Mouse (Mus musculus) forebrain, embryonic 13.5 days (tissue): ENCODE data around the gene Ppp2r1b. TPM values are rescaled to one million over a fixed set of nuclear protein-coding genes. Genes with fewer than 3 reads are reported as not detected.

ENCODE experiments used
- ATAC-seq: fragments of 200-750 bp; cut with Nextera tagmentation; 2 replicates; pipeline ENCODE4 v1.8.0; 2017
- H3K27ac ChIP-seq: fragments of 300-500 bp; sonication (generic); 2 replicates; pipeline ENCODE4 v1.5.1; 2015; ENCODE audit warnings: inconsistent platforms, mild to moderate bottlenecking, moderate library complexity
- H3K27me3 ChIP-seq: fragments of 300-500 bp; sonication (generic); 2 replicates; pipeline ENCODE4 v1.6.1; 2015; ENCODE audit warnings: mild to moderate bottlenecking, inconsistent platforms
- H3K36me3 ChIP-seq: fragments of 300-500 bp; sonication (generic); 2 replicates; pipeline ENCODE4 v1.6.1; 2015; ENCODE audit warnings: mild to moderate bottlenecking, inconsistent platforms; ENCODE audit not compliant: poor library complexity, severe bottlenecking
- H3K4me1 ChIP-seq: fragments of 300-500 bp; sonication (generic); 2 replicates; pipeline ENCODE4 v1.6.1; 2015; ENCODE audit warnings: inconsistent platforms
- H3K4me2 ChIP-seq: fragments of 300-500 bp; sonication (generic); 2 replicates; pipeline ENCODE4 v1.6.1; 2015; ENCODE audit warnings: inconsistent platforms, mild to moderate bottlenecking, moderate library complexity
- H3K4me3 ChIP-seq: fragments of 300-500 bp; sonication (generic); 2 replicates; pipeline ENCODE4 v1.5.1; 2015; ENCODE audit warnings: mild to moderate bottlenecking, inconsistent platforms
- H3K9ac ChIP-seq: fragments of 300-500 bp; sonication (generic); 2 replicates; pipeline ENCODE4 v1.6.1; 2015; ENCODE audit warnings: mild to moderate bottlenecking, inconsistent platforms
- H3K9me3 ChIP-seq: fragments of 300-500 bp; sonication (generic); replicated peaks from 2 replicates; pipeline ENCODE4 v1.6.1; 2016; ENCODE audit warnings: inconsistent platforms
- WGBS: fragments of 180-500 bp; shearing (Covaris S2); methylation state at CpG from one replicate; pipeline ENCODE4 v1.1.7; 2015; 5-methylcytosine and 5-hydroxymethylcytosine counted together
- polyA plus RNA-seq: library from polyadenylated mRNA; unstranded; fragments of >200 nt; fragmentation: Nextera tagmentation; extraction: Ambion mirVana; gene quantifications from 2 replicates; pipeline ENCODE4 v1.2.1, GENCODE M21; 2015

Gene Ppp2r1b
- polyA plus RNA-seq, 1 experiment from 2014 or later, result 89.7 TPM

DNA sequence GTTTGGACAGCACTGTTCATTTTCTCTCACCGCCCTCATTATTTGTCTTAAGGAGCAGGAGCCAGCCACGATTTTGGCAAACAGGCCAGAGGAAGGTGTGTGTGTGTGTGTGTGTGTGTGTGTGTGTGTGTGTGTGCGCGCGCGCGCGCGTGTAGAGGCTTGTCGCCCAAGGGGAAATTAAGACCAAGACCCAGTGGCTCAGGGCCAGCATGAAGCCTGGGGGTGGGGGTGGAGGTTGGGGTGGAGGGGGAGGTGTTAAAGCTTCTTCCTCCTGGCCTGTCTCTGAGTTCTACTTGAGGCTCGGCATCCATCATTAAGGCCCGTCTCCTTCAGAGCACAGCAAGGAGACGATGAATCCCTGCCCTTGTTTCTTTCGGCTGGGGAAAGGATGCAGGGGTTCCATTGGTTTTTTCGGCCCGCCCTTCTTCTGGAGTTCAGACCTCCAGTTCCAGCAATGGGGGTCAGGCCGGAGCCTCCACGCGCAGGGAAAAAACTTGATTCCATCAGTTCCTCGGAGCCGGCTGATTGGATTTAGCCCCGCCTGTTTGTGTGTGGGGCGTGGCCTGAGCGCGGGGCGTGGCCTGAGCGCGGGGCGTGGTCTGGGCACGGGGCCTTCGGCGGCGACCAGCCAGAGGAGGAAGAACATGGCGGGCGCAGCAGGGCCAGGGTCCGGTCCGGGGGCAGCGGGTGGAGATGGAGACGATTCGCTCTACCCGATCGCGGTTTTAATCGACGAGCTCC is 11.4 kb downstream of the Ppp2r1b start:
- ATAC-seq, result peak; percentile 89
- Histone ChIP-seq H3K36me3 (peaks cover 25% of the 10 kb centered on the region), H3K4me3 (peak overlapping the region; percentile 83), H3K9me3 (no peaks in the 10 kb centered on the region), H3K4me2 (peak overlapping the region; percentile 70), H3K4me1 (peaks cover 40% of the 10 kb centered on the region), H3K9ac (peak overlapping the region; percentile 83), H3K27me3 (no peaks in the 10 kb centered on the region), H3K27ac (peak overlapping the region; percentile 82)
- 1% methylated on average over 42 of the region's 45 CpGs for WGBS

DNA sequence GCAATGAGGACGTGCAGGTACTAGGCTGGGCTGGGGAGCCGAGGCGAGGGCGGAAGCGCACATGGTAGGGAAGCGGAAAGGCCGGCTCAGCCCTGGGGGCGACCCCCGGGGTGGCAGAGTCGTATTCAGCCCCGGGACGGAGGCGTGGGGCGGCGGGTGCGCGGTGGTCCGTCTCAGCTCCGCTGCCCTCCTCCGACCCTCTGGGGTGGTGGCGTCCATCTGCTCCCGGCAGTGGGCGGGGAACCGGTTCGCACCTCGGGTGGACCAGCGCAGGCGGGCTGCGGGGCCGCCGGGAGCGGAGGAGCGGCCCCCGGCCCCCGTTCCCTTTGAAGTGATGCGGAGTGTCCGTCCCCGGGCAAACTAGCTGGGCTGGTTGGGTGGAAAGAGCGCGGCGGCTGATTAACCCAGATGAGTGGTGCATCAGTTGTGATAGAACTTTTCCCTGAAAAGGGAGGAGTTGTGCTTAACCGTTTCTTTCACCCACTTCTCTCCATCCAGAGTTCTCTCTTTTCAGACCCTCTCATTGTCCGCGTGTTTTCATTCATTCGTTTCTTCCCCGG is 12.1 kb downstream of the Ppp2r1b start:
- no peak; the same call in 1 of the 2 replicates for ATAC-seq
- Histone ChIP-seq H3K36me3 (peaks cover 31% of the 10 kb centered on the region), H3K27me3 (no peaks in the 10 kb centered on the region), H3K9ac (peak overlapping the region; percentile 83), H3K4me3 (peak overlapping the region; percentile 83), H3K4me1 (peaks cover 44% of the 10 kb centered on the region), H3K27ac (peak overlapping the region; percentile 82), H3K4me2 (peak overlapping the region; percentile 70), H3K9me3 (no peaks in the 10 kb centered on the region)
- WGBS, result under 1% methylated on average over 37 of the region's 46 CpGs

DNA sequence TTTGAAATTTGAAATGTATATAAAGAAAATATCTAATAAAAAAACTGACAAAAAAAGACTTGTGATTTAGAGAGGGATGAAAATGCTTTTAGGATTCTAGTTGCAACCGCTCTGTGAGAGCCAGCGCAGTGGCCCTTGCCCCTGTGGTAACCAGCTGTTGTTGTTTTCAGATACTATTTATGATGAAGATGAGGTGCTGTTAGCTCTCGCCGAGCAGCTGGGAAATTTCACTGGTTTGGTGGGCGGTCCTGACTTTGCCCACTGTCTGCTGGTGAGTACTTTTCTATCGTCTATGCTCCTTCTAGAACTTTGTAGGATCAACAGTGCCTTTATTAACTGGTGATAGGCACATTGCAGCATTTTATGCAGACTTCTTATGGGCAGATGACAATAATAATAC is 13.6 kb downstream of the Ppp2r1b start:
- H3K36me3 ChIP-seq, result peaks cover 45% of the 10 kb centered on the region

DNA sequence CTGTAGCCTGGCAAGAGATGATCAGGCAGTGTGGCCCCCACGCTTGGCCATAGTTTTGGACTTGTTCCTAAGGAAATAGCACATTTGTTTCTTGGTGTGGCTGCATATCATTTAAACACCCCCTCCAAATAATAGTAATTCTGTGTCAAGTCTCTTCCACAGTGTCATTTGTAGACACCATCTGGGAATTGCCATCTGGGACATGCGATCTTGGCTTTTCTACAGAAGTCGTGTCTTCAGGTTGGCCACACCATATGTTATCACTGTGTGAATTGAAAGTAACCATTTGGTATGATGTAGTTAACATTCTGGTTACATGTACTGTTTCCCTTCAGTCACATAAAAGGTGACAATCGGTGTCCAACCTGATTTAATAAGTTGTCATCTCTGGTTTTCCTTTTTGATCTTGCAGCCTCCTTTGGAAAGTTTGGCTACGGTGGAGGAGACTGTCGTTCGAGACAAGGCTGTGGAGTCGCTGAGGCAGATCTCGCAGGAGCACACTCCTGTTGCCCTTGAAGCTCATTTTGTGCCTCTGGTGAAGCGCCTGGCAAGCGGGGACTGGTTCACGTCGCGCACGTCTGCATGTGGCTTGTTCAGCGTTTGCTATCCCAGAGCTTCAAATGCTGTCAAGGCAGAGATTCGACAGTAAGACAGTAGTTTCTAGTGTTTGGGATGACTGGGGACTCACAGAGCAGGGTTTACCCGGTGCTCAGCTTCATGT is 16.2 kb downstream of the Ppp2r1b start:
- Histone ChIP-seq H3K4me1 (peaks cover 24% of the 10 kb centered on the region), H3K27me3 (no peaks in the 10 kb centered on the region), H3K4me2 (no peak overlapping the region), H3K9me3 (no peaks in the 10 kb centered on the region), H3K36me3 (peaks cover 67% of the 10 kb centered on the region), H3K27ac (peak overlapping the region; percentile 60), H3K9ac (no peak overlapping the region), H3K4me3 (no peak overlapping the region)
- ATAC-seq, result peak; percentile 28; the same call in 1 of the 2 replicates
- WGBS, result 82% methylated on average over 18 of the region's 18 CpGs

More for the DNA sequence above, 13.6 kb downstream of the Ppp2r1b start:
- Histone ChIP-seq H3K4me1 (peaks cover 35% of the 10 kb centered on the region), H3K27ac (no peak overlapping the region), H3K9ac (no peak overlapping the region), H3K4me3 (no peak overlapping the region), H3K9me3 (no peaks in the 10 kb centered on the region), H3K4me2 (no peak overlapping the region), H3K27me3 (no peaks in the 10 kb centered on the region)
- 90% methylated on average over 6 of the region's 6 CpGs for WGBS
- ATAC-seq, result no peak

DNA sequence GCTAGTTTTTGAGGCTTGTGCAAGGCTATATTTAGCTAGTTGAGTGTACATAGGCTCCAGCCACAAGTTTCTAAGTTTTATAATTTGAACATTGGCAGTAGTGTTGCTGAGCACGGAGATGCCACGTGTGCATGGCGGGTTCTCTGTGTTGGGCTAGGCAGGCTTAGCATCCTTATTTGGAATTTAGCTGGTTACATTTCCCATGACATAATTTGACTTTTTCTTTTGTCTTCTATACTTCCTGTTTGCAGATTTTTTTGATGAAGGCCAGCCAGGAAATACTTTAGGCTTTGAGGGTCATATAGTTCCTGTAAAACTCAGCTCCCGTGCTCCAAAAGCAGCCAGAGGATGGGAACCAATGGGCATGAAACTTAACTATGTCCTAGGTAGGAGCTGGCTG is 18.7 kb downstream of the Ppp2r1b start:
- H3K9ac ChIP-seq, result no peak overlapping the region
- H3K27me3 ChIP-seq, result no peaks in the 10 kb centered on the region
- no peak overlapping the region for H3K4me2 ChIP-seq
- peaks cover 14% of the 10 kb centered on the region; the same call in 1 of the 2 replicates for H3K4me1 ChIP-seq
- 93% methylated on average over 4 of the region's 4 CpGs for WGBS
- ATAC-seq, result no peak
- peaks cover 93% of the 10 kb centered on the region for H3K36me3 ChIP-seq
- H3K4me3 ChIP-seq, result no peak overlapping the region
- H3K9me3 ChIP-seq, result no peaks in the 10 kb centered on the region
- no peak overlapping the region for H3K27ac ChIP-seq

DNA sequence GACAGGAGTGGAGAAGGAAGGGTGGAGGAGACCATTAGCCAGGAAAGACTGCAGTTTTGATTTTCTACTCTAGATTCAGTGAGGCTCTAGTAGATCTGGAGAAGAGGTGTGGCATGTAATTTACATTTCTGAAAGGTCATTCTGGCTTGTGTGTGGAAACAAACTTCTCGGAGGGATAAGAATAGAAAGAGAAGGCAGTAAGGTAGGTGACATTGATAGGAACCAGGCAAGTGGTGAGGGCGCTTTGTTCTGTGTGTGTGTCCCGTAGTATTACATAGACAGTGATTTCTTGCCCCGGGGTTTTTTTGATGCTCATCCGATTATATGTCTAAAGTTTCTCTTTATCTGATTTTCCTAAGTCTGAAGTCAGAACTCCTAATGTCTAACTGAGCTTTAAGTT is 19.8 kb downstream of the Ppp2r1b start:
- Histone ChIP-seq H3K36me3 (peaks cover 91% of the 10 kb centered on the region), H3K4me1 (peaks cover 14% of the 10 kb centered on the region; the same call in 1 of the 2 replicates), H3K4me2 (no peak overlapping the region), H3K27me3 (no peaks in the 10 kb centered on the region), H3K9me3 (no peaks in the 10 kb centered on the region), H3K27ac (no peak overlapping the region), H3K4me3 (no peak overlapping the region), H3K9ac (no peak overlapping the region)
- 94% methylated on average over 5 of the region's 5 CpGs for WGBS
- no peak for ATAC-seq

DNA sequence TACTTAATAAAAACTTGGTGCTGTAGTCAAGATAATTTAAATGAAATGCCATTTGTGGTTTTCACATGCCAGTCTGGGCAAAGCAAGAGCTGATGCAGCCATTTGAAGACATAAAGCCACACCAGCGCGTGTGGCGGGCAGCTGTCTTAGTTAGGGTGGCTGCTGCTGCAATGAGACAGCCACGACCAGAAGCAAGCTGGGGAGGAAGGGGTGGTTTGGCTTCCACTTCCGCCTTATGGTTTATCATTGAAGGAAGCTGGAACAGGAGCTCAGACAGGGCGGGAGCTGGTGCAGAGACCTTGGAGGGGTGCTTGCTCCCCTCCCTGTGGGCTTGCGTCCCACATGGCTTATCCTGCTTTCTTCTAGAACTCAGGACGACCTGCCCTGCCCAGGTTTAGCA is 20.7 kb downstream of the Ppp2r1b start:
- H3K36me3 ChIP-seq, result peaks cover 91% of the 10 kb centered on the region
- no peaks in the 10 kb centered on the region for H3K27me3 ChIP-seq
- no peak overlapping the region for H3K4me3 ChIP-seq
- H3K27ac ChIP-seq, result no peak overlapping the region
- H3K9ac ChIP-seq, result no peak overlapping the region
- no peak for ATAC-seq
- WGBS, result 82% methylated on average over 8 of the region's 8 CpGs
- H3K4me2 ChIP-seq, result no peak overlapping the region
- 0 out of 2 replicates have a peak, but pooled peaks cover 5% of the 10 kb centered on the region for H3K4me1 ChIP-seq
- no peaks in the 10 kb centered on the region for H3K9me3 ChIP-seq

DNA sequence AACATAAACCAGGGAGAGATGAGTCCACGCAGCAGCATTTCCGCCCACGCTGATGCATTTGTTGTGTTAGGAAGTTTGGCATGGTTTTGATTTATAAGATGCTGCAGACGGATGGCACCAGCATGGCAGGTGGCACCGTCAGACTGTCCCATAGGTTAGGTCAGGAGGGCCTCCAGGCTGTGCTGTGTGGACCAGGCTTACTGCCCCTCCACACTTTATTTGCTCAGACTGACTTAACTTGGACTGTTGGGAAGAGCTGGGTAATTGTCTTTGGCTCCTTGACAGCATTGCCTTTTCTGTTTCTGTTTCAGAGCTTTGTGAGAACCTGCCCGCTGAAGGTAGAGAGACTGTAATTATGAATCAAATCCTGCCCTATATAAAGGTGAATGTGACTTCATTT is 21.9 kb downstream of the Ppp2r1b start:
- Histone ChIP-seq H3K4me1 (0 out of 2 replicates have a peak, but pooled peaks cover 3% of the 10 kb centered on the region), H3K9me3 (no peaks in the 10 kb centered on the region), H3K36me3 (peaks cover 84% of the 10 kb centered on the region), H3K27ac (no peak overlapping the region), H3K4me3 (no peak overlapping the region), H3K9ac (no peak overlapping the region), H3K27me3 (no peaks in the 10 kb centered on the region), H3K4me2 (no peak overlapping the region)
- WGBS, result 92% methylated on average over 6 of the region's 6 CpGs
- no peak for ATAC-seq

DNA sequence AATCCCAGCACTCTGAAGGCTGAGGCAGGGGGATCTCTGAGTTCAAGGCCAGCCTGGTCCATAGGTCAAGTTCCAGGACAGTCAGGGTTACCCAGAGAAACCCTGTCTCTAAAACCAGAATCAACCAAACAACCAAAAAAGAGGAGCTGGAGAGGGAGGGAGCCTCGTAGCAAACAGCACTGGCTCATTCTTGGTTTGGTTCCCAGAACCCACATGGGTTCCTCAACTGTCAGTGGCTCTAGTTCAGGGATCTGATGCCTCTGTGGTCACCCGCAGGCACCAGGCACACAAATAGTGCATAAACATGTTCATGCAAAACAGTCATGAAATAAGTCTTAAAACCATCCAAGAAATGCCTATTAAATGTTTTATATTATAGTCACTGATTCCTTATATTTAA is 23.1 kb downstream of the Ppp2r1b start:
- WGBS, result 89% methylated on average over 2 of the region's 2 CpGs
- no peak overlapping the region for H3K4me3 ChIP-seq
- no peaks in the 10 kb centered on the region for H3K9me3 ChIP-seq
- H3K27ac ChIP-seq, result no peak overlapping the region
- no peak overlapping the region for H3K4me2 ChIP-seq
- H3K9ac ChIP-seq, result no peak overlapping the region
- no peak for ATAC-seq
- no peaks in the 10 kb centered on the region for H3K27me3 ChIP-seq
- peaks cover 82% of the 10 kb centered on the region for H3K36me3 ChIP-seq
- no peaks in the 10 kb centered on the region for H3K4me1 ChIP-seq

DNA sequence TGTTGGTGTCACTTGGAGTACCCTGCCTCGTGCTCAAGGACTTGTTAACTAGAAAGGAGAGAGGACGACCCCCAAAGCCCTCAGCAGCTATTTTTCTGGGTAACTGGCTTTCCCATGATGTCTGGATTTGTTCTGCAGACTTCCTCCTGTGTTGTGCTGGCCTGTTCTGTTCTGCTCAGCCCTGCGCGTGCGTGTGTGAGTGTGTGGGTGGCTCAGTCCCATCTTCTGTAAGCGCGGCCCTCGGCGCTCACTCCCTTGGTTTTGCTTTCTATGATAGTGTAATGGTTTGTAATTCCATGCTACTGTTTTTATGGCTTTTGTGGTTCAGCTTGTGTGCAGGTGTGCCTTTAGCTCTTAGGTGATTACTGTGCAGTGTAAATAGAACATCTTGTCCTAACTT is 28.1 kb downstream of the Ppp2r1b start:
- Histone ChIP-seq H3K4me3 (no peak overlapping the region), H3K27ac (no peak overlapping the region), H3K27me3 (no peaks in the 10 kb centered on the region), H3K9me3 (no peaks in the 10 kb centered on the region), H3K9ac (no peak overlapping the region), H3K4me2 (no peak overlapping the region), H3K36me3 (peaks cover 85% of the 10 kb centered on the region), H3K4me1 (no peaks in the 10 kb centered on the region)
- 94% methylated on average over 9 of the region's 9 CpGs for WGBS
- ATAC-seq, result no peak

DNA sequence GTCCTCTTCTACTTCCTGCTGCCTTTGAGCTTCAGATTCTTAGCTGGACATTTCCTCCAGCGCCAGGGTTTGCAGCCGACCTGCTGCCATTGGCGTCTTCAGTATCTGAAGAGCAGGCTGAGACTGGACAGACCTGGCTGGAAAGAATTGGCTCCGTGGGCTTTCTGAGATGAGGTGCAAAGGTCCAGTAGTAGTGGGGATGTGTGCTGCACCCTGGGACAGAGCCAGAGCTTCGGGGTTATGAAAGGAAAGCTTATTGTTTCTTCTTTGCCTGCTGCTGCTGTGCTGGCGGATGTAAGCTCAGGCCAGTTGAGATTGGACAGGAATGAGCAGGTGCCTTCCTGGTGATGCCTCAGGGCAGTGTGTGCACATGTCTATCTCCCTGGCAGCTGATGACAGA is 28.9 kb downstream of the Ppp2r1b start:
- no peaks in the 10 kb centered on the region for H3K9me3 ChIP-seq
- H3K4me1 ChIP-seq, result no peaks in the 10 kb centered on the region
- H3K27me3 ChIP-seq, result no peaks in the 10 kb centered on the region
- no peak overlapping the region for H3K27ac ChIP-seq
- H3K36me3 ChIP-seq, result peaks cover 85% of the 10 kb centered on the region
- no peak overlapping the region for H3K9ac ChIP-seq
- ATAC-seq, result no peak
- no peak overlapping the region for H3K4me2 ChIP-seq
- H3K4me3 ChIP-seq, result no peak overlapping the region
- WGBS, result 93% methylated on average over 6 of the region's 6 CpGs

DNA sequence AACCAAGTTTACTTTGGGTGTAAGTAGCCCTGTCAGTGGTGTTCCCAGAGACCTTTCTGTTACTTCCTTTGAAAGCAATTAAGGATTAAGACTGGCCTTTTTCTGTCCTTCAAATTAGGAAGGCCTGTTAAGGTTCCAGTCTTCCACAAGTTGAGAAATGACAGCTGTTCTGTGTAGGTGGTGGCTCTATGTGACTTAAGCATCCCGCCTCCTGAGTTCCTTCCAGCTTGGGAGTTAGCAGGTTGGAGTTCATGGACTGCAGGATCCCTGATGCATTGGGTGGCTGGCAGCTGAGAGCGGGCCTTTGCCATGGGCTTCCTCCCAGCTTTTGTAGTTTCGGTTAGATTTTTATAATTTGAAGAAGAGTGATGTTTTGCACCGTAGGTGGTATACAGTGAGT is 30.4 kb downstream of the Ppp2r1b start:
- no peak overlapping the region for H3K4me2 ChIP-seq
- H3K4me1 ChIP-seq, result no peaks in the 10 kb centered on the region
- H3K9me3 ChIP-seq, result no peaks in the 10 kb centered on the region
- H3K9ac ChIP-seq, result no peak overlapping the region
- H3K4me3 ChIP-seq, result no peak overlapping the region
- H3K27ac ChIP-seq, result no peak overlapping the region
- H3K36me3 ChIP-seq, result peaks cover 88% of the 10 kb centered on the region
- 97% methylated on average over 4 of the region's 4 CpGs for WGBS
- no peaks in the 10 kb centered on the region for H3K27me3 ChIP-seq
- ATAC-seq, result no peak
